Mouse (Mus musculus): ENCODE results near the gene Gnao1.

The Gnao1 gene

GRCm38 (mm10) chr8:93843858-93844502 is 34.2 kb downstream of the Gnao1 start:
- DNase-seq (ENCODE audit: low read depth in 1 of 2, low spot score in 2 of 2) = no peak

- no peak for DNase-seq (ENCODE audit: low read depth in 1 of 2, low spot score in 2 of 2)
These were observed 35.4 kb downstream of the Gnao1 start for GRCm38 (mm10) chr8:93845186-93845585.

DNA sequence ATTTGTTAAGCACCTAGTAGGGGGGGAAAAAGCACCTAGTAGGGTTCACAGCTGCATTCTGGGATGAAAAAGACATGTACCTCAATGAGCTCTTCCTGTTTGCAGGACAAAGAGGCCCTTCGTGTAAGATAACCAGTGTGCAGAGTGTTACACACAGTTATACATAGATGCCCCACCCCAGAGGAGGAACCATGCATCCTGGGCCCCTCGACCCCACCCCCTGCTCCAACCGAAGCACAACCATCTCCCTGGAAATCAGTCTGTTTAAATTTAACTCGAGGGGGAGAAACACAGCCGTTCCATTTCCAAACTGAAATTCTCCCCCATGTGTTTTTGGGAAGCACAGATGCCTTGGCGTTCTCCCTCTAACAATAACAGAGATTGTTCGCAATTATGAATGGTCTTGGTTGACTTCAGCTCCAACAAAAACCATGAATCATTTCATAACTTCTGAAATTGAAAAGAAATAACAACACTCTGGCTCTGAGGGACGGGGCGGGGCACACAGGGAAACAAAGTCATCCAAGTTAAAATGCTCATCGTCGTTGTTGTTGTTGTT is 42.4 kb downstream of the Gnao1 start:
- DNase-seq (ENCODE audit: low read depth in 1 of 2, low spot score in 2 of 2) = no peak

GRCm38 (mm10) chr8:93852851-93853461 is 43.2 kb downstream of the Gnao1 start:
- DNase-seq (ENCODE audit: low read depth in 1 of 2, low spot score in 2 of 2) = no peak

DNA sequence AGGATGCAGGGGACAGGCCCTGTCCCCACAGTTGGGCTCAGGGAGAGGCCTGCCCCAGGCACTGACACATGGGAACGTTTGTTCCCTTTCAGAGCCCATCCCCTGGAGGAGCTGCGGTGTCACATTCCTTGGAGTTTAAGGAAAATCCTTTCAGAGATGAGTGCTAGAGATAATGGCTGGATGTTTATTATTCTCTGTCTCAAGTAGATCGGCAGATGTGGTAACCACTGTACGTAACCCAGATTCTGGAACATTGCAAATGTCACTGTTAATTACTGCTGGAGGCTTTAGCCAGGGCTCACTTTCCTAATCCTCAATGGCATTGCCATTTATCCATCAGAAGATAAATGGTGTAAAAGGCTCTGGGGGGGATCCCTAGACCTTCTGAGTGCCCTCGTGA is 44.9 kb downstream of the Gnao1 start:
- DNase-seq (ENCODE audit: low read depth in 1 of 2, low spot score in 2 of 2) = no peak

- DNase-seq (ENCODE audit: low read depth in 1 of 2, low spot score in 2 of 2) = no peak
These were observed 45.5 kb downstream of the Gnao1 start for GRCm38 (mm10) chr8:93855272-93855671.

GRCm38 (mm10) chr8:93857144-93857543 is 47.4 kb downstream of the Gnao1 start:
- DNase-seq (ENCODE audit: low read depth in 1 of 2, low spot score in 2 of 2) = no peak

DNA sequence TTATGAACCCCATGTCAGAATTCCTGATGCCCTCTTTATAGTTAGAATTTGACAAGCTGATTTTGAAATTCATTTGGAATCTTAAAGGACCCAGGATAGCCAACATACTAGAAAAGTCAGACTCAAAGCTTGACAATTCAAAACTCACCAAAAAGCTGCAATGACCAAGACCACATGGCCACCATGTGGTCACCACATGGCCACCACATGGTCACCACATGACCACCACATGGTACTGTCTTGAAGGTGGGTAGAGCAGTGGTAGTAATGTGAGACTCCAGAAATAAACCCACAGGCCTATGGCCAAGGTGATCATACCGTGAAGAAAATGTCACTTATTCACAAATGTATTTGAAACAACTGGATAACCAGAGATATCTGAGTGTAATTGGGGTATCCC is 48.5 kb downstream of the Gnao1 start:
- DNase-seq (ENCODE audit: low read depth in 1 of 2, low spot score in 2 of 2) = no peak

DNA sequence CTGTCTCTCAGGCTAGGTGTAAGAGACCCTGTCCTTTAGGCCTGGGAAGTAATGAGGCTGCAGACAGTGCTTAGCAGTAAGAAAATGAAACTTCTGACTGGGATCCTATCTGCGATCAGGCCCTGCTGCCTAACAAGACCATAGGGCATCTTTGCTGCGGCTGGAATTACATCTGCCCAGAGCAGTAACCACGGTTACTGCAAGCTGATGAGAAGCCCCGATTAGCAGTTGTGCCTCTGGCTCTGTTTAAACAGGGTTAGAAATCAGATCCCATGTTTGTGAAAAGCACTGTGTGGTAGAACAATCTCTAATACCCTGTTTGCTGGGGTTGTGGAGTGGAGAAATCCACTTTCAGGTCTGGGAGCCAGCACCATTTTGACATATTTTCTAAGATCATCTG is 50.3 kb downstream of the Gnao1 start:
- no peak for DNase-seq (ENCODE audit: low read depth in 1 of 2, low spot score in 2 of 2)

DNA sequence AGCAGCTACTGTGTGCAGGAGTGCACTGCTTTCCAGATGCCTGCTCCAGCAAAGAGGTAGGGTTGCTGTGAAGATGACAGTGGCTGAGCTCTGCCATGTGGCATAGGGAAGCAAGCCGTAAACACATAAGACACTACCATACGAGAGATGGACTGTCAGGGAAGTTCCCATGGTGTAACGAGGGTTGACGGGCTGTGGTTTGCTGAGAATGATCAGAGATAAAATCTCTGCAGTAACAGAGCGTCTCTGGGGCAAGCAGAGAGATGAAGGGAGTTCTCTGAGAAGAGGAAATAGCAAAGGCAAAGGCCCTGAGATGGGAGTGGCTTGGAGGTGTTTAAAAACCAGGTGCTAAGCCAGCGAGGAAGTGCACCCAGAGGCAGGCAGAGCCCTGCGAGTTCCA is 54.3 kb downstream of the Gnao1 start:
- no peak for DNase-seq (ENCODE audit: low read depth in 1 of 2, low spot score in 2 of 2)

DNA sequence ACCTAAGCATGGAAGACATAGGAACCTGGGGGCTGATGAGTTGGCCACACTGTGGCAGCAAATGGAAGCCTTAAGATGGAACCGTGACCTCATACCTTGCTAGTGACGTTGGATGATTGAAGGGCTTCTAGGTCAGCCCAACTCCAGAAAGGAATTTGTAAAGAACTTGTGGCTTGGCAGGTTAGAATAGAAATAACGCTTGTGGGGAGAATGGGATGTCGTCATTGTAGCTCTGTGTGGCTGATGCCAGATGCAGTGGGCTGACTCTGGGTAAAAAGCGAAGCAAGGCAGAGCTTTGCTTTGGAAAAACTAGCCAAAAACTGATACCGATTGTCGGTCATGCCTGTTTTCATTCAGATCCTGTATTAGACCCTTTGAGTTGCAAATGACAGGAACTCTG is 56.5 kb downstream of the Gnao1 start:
- no peak for DNase-seq (ENCODE audit: low read depth in 1 of 2, low spot score in 2 of 2)

GRCm38 (mm10) chr8:93868486-93869221 is 58.9 kb downstream of the Gnao1 start:
- no peak for DNase-seq (ENCODE audit: low read depth in 1 of 2, low spot score in 2 of 2)

GRCm38 (mm10) chr8:93871275-93871674 is 61.5 kb downstream of the Gnao1 start:
- no peak for DNase-seq (ENCODE audit: low read depth in 1 of 2, low spot score in 2 of 2)

GRCm38 (mm10) chr8:93878396-93878795 is 68.6 kb downstream of the Gnao1 start:
- DNase-seq (ENCODE audit: low read depth in 1 of 2, low spot score in 2 of 2) = no peak

DNA sequence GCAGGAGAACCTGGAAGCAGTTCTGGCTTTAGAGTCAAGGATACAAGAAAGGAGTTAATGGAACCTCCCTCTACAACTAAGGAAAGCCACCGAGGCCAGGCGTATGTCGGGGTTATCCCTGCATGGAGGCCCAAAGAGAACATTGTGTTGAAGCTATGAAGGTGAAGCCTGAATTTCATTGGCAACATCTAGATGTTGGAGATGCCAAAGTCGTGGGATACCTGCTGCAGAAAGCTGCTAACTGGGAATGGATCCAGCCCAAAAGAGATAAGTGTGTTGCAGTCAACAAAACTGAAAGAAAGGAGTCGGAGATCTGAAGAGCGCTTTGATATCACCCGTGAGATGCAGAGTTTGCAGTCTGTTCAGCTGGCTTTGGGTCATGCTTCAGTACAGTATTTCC is 70.2 kb downstream of the Gnao1 start:
- no peak for DNase-seq (ENCODE audit: low read depth in 1 of 2, low spot score in 2 of 2)

GRCm38 (mm10) chr8:93881381-93881780 is 71.6 kb downstream of the Gnao1 start:
- DNase-seq (ENCODE audit: low read depth in 1 of 2, low spot score in 2 of 2) = no peak

DNA sequence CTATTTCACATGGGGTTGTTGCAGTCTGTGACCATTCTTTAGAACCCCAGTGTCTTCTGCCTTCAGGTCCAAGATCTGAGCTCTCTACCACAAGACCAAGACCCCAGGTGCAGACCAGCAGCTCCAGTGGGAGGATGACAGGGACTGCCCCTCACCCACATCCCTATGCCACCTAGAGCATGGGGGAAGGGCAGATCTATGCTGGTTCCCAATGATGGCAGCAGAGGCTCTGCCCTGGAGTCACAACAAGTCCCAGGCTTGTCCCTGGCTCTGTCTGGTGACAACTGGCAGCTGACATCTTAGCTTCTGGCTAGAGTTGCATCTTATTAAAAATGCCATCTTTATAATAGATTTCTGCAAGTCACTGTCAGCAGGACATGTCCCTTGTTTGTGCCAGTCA is 73.5 kb downstream of the Gnao1 start:
- DNase-seq (ENCODE audit: low read depth in 1 of 2, low spot score in 2 of 2) = no peak

DNA sequence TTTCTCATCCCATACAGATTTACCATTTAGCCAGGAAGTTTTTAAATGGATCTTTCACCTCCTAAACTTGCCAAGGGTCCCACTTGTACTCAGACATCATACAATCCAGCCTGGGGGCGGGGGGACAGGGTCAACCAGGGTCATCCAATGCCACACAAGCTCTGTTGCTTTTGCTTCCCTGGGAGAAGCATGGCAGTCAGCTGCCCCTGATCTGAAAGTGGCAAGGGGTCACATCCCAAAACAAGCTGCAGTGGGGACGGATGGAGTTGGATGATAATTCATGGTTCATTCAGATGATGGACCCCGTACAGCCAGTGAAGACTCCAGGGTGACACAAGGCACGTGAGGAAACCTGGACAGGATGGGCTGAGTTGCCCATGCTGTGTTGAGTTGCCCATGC is 74.0 kb downstream of the Gnao1 start:
- no peak for DNase-seq (ENCODE audit: low read depth in 1 of 2, low spot score in 2 of 2)

DNA sequence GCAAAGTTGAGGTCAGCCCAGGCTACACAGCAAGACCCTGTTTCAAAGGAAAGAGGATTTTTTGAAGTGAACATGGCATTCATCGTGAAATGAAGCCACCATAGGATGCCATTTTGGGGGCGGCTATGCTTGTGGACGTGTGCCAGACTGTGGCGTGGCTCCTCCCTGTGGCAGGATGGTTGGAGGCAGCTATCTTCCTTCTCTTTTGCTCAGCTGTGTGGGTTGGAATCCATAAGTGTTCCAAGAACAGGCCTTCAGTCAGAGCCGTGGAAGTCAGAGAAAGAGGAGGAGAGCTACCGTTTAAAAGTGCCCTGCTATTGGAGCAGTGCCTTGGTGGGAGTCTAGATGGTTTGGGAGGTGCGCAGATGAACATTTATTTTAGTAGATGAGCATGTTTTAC is 74.5 kb downstream of the Gnao1 start:
- DNase-seq (ENCODE audit: low read depth in 1 of 2, low spot score in 2 of 2) = no peak

DNA sequence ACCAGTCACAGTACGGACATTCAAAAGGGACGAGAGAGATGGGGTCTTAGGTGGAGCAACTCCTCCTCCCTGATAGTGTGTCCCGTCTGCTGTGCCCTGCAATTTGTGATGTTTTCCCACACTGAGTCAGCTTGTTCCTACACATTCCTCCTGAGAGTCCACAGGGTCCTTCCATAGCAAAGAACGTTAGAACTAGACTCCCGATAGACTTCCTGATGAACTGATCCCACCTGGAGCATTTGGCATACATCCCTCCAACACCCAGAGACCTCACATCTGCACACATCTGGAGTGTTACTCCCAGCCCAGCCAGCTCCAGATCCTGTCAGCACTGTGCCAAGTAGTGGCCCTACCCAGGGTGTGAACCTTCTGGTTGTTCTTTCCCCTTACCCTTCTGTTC is 76.4 kb downstream of the Gnao1 start:
- DNase-seq (ENCODE audit: low read depth in 1 of 2, low spot score in 2 of 2) = no peak

DNA sequence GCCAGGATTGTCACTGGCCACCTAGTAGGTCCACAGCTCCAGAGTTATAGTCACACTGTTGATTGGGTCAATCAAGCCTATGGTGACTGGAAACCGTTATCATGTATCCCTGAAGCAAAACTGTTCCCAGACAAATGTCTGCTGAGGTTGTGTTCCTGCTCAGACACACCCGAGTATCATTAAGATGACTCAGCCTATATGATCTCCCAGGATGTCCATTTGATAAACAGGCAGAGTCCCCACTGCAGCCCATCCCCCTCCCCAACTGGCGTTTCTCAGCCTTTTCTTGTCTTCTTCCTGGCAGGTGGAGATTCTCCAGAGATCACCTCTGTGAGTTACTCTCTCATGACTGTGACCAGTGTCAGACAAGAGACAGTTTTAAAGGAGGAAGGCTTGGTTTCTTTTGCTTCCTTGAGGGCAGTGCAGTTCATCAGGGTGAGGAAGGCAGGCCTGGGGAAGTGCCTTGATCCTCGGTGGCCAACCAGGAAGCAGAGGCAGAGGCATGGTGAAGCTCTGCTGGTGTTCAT is 78.4 kb downstream of the Gnao1 start:
- DNase-seq (ENCODE audit: low read depth in 1 of 2, low spot score in 2 of 2) = no peak

All from monocyte, adult 2 months (primary cell).